Mouse (Mus musculus) liver, embryonic 14.5 days (tissue): ENCODE measurements around the gene Grip1. TPM values are rescaled to one million over a fixed set of nuclear protein-coding genes. Genes with fewer than 3 reads are reported as not detected.

Source experiments
- ATAC-seq: fragments of 200-750 bp; cut with Nextera tagmentation; 2 replicates; pipeline ENCODE4 v1.8.0; 2017; ENCODE audit warnings: moderate number of reproducible peaks, mild to moderate bottlenecking, moderate library complexity; ENCODE audit not compliant: insufficient read depth
- DNase-seq, 3 experiments: peaks; one replicate each; pipeline ENCODE4 v3.0.0-alpha.2; 2012 to 2013; ENCODE audit warnings: low read depth in 3 of 3, low spot score in 3 of 3
- H3K27ac ChIP-seq: fragments of 300-500 bp; sonication (generic); 2 replicates; pipeline ENCODE4 v1.5.1; 2014; ENCODE audit warnings: moderate library complexity, mild to moderate bottlenecking, control low read depth, inconsistent platforms
- H3K27me3 ChIP-seq: fragments of 300-500 bp; sonication (generic); 2 replicates; pipeline ENCODE4 v1.6.1; 2014; ENCODE audit warnings: mild to moderate bottlenecking, low read length, moderate library complexity; ENCODE audit not compliant: control insufficient read depth, insufficient read depth
- H3K36me3 ChIP-seq: fragments of 300-500 bp; sonication (generic); replicated peaks from 2 replicates; pipeline ENCODE4 v1.6.1; 2014; ENCODE audit warnings: low read depth; ENCODE audit not compliant: control insufficient read depth, insufficient read depth
- H3K4me1 ChIP-seq, 2 experiments: fragments of 200-500 bp in 1 of 2; fragments of 300-500 bp in 1 of 2; sonication (generic) in 1 of 2; replicated peaks; 2 replicates each; pipeline ENCODE4 v1.6.1; 2012 to 2014; ENCODE audit warnings: antibody characterized with exemption in 1 of 2, inconsistent platforms in 1 of 2, low read length in 1 of 2; ENCODE audit not compliant: control insufficient read depth in 2 of 2, insufficient read depth in 2 of 2
- H3K4me2 ChIP-seq: fragments of 300-500 bp; sonication (generic); 2 replicates; pipeline ENCODE4 v1.6.1; 2014; ENCODE audit warnings: low read depth, mild to moderate bottlenecking, control low read depth, moderate library complexity
- H3K4me3 ChIP-seq, 2 experiments: fragments of 200-500 bp in 1 of 2; fragments of 300-500 bp in 1 of 2; sonication (generic) in 1 of 2; 2 replicates each; pipeline ENCODE4 v1.5.1; 2012 to 2014; ENCODE audit warnings: low read depth in 2 of 2, low read length in 2 of 2, mild to moderate bottlenecking in 2 of 2, control low read depth in 1 of 2, inconsistent platforms in 1 of 2, moderate library complexity in 1 of 2; ENCODE audit not compliant: insufficient read depth in 1 of 2
- H3K9ac ChIP-seq: fragments of 300-500 bp; sonication (generic); replicated peaks from 2 replicates; pipeline ENCODE4 v1.6.1; 2014; ENCODE audit warnings: mild to moderate bottlenecking, control low read depth, moderate library complexity
- H3K9me3 ChIP-seq: fragments of 300-500 bp; sonication (generic); 2 replicates; pipeline ENCODE4 v1.6.1; 2016; ENCODE audit warnings: low read length, mixed read lengths; ENCODE audit not compliant: control insufficient read depth
- CTCF ChIP-seq: IDR thresholded peaks from 2 replicates; pipeline ENCODE4 v1.5.1; 2016; ENCODE audit warnings: antibody characterized with exemption, low read depth, control low read depth
- EP300 ChIP-seq: IDR thresholded peaks from 2 replicates; pipeline ENCODE4 v1.6.1; 2016; ENCODE audit warnings: antibody characterized with exemption, low read depth
- WGBS: fragments of 180-500 bp; shearing (Covaris S2); extraction: QIAGEN DNeasy Blood & Tissue Kit; methylation state at CpG from one replicate; pipeline ENCODE4 v1.1.7; 2014; ENCODE audit not compliant: insufficient replicate concordance; 5-methylcytosine and 5-hydroxymethylcytosine counted together
- polyA plus RNA-seq, 2 experiments: library from polyadenylated mRNA; depleted of rRNA in 1 of 2; stranded (reverse) in 1 of 2; unstranded in 1 of 2; fragments of >200 nt; fragmentation: Nextera tagmentation in 1 of 2; extraction: Ambion mirVana in 1 of 2; gene quantifications; 2 replicates each; pipeline versions ENCODE4 v1.2.1 to v1.2.3; 2012 to 2014

Gene Grip1
- polyA plus RNA-seq, 2 experiments = 0.37 to 0.56 TPM

DNA sequence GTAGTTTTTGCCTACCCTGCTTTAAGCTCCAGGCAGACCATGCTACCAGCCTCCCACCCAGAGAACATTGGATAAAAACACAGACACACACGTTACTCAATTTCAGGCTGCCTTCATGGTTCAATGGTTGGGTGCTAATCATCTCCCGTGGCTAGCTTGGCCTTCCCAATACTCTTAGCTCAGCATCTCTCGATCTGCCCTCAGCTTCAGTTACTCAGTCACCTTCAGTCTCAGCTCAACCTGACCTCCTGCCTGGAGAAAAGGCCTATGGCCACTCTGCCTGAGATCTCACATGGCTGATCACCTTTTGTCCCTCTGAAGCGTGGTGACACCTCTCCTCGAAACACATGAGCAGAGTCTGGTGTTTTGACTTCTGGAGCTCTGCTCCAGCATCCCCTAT lies 379.7 kb downstream of the Grip1 start:
- Histone ChIP-seq H3K9ac (no peak overlapping the region), H3K27me3 (no peaks in the 10 kb centered on the region), H3K4me1 (no peaks in the 10 kb centered on the region), H3K4me3 (no peak overlapping the region), H3K9me3 (no peaks in the 10 kb centered on the region), H3K36me3 (no peaks in the 10 kb centered on the region), H3K27ac (no peak overlapping the region), H3K4me2 (no peak overlapping the region)
- DNase-seq = no peak
- no peak for ATAC-seq
- WGBS = 40% methylated on average over 5 of the region's 5 CpGs
- TF ChIP-seq EP300 (no peak), CTCF (no peak)

DNA sequence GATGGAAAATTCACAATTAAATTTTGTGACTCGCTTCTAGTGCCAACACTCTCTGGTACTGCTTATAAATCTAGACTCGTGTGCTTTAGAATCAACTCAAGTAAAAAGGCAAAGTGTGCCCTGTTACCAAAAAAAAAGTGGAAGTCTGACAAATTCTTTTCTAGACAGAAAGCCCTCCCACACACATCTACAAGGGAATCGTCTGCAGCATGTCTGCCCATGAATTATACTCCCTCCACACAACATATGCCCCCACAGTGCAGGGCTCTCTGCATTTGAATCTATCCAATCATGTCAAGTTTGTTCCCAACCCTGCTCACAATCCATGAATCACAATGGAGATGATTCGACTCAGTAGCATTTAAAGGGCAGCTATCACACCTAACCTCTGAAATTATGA lies 380.5 kb downstream of the Grip1 start:
- WGBS = 47% methylated on average over 4 of the region's 4 CpGs
- Histone ChIP-seq H3K36me3 (no peaks in the 10 kb centered on the region), H3K27me3 (no peaks in the 10 kb centered on the region), H3K4me2 (no peak overlapping the region), H3K9me3 (no peaks in the 10 kb centered on the region), H3K9ac (no peak overlapping the region), H3K4me3 (no peak overlapping the region), H3K4me1 (no peaks in the 10 kb centered on the region), H3K27ac (no peak overlapping the region)
- TF ChIP-seq EP300 (no peak), CTCF (no peak)
- DNase-seq (no peak), ATAC-seq (no peak)

DNA sequence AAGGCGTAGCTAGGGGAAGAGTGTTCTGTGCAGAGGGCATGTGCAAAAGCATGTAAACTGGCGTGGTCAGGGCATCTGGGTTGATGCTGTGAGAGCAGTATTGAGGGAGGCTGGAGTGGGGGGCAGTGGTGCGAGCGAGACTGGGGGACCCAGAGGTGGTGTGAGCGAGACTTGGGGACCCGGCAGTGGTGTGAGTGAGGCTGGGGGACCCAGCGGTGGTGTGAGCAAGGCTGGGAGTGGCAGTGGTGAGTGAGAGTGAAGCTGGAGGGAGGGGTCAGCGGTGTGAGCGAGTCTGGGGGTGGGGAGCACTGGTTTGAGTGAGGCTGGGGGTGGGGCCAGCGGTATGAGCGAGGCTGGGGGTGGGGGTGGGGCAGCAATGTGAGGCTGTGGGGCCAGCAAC lies 386.0 kb downstream of the Grip1 start:
- no peak for ATAC-seq

DNA sequence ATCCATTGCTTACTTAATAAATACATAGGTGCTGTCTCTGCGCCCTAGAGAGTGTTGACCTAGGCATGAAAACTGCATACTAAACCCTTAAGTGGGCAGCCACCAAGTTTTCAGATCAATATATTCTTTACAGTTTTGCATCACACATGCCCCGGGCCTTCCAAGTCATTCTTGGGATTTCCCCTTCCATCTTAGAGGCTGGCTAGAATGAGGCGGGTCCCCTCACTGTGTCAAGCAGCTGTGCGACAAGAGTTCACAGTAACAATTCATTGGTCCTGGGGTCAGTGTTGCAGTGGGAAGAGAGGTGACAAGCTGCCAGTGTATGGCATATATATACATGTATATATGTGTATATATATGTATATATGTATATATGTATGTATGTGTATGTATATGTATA lies 388.4 kb downstream of the Grip1 start:
- no peaks in the 10 kb centered on the region for H3K36me3 ChIP-seq
- H3K4me1 ChIP-seq = no peaks in the 10 kb centered on the region
- H3K9me3 ChIP-seq = no peaks in the 10 kb centered on the region
- TF ChIP-seq CTCF = no peak
- H3K27ac ChIP-seq = no peak overlapping the region
- DNase-seq (no peak), ATAC-seq (no peak)
- H3K4me3 ChIP-seq = no peak overlapping the region
- no peak overlapping the region for H3K9ac ChIP-seq
- 58% methylated on average over 4 of the region's 4 CpGs for WGBS
- no peak overlapping the region for H3K4me2 ChIP-seq
- H3K27me3 ChIP-seq = no peaks in the 10 kb centered on the region

More for the DNA sequence above, 386.0 kb downstream of the Grip1 start:
- Histone ChIP-seq H3K27ac (no peak overlapping the region), H3K4me1 (no peaks in the 10 kb centered on the region), H3K9ac (no peak overlapping the region), H3K36me3 (no peaks in the 10 kb centered on the region), H3K4me3 (no peak overlapping the region), H3K9me3 (no peaks in the 10 kb centered on the region), H3K4me2 (no peak overlapping the region), H3K27me3 (no peaks in the 10 kb centered on the region)
- TF ChIP-seq EP300 = no peak
- no peak for TF ChIP-seq CTCF
- WGBS = 53% methylated on average over 11 of the region's 11 CpGs
- no peak for DNase-seq

DNA sequence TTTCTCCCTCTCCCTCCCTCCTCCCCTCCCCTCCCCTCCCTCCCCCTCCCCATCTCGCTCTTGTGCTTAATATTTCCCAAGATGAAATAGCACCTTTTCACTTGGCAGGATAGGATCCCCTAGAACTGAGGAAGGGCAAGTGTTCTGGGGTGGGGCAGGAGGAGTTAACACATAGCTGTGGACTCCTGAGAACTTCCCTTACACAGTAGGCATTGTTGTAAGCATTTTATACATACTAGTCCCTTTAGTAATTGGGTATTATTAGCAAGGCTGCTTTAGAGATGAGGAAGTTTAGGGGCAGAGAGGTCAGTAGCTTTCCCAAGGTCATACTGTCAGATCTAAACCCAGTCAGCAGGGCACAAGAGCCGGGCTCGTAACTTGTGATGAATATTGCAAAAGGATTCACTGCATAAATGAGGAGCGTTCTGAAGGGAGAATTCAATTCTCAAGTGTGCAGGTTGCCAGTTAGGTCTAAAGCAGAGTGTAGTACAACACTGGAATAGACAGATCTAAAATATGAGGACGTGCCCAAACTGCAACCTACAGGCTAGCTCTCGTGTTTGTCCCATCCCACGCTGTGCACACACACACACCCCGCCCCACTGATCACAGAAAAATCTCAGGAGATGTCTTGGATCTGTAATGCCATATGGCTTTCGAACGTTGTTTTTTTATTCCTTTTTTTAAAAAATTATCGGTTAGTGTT lies 392.2 kb downstream of the Grip1 start:
- Histone ChIP-seq H3K27me3 (no peaks in the 10 kb centered on the region), H3K4me1 (0 out of 4 replicates have a peak, but pooled peaks cover 0 to 1% of the 10 kb centered on the region in 2 experiments), H3K9me3 (no peaks in the 10 kb centered on the region), H3K27ac (no peak overlapping the region), H3K4me2 (no peak overlapping the region), H3K36me3 (no peaks in the 10 kb centered on the region), H3K9ac (no peak overlapping the region), H3K4me3 (no peak overlapping the region)
- no peak for DNase-seq
- no peak for ATAC-seq
- WGBS = 67% methylated on average over 11 of the region's 11 CpGs
- TF ChIP-seq EP300 = no peak
- no peak for TF ChIP-seq CTCF
